Mouse (Mus musculus) kidney, postnatal 4 days (tissue): Measurements from ENCODE around the gene Ghsr.
"Not testable (repeated sequence)": the region's sequence is repeated elsewhere in the genome, so short reads cannot be mapped to it uniquely, and the experiment has no call there.

ENCODE experiments used
- DNase-seq, 2 experiments: peaks; one replicate each; pipeline ENCODE4 v3.0.0; 2021; ENCODE audit warnings: mixed read lengths in 2 of 2

The Ghsr gene

GRCm38 (mm10) chr3:27371276-27371621 is at the start of gene Ghsr:
TSS of gene Ghsr (plus strand) at chr3:27371351.
- no peak for DNase-seq

- DNase-seq = no peak
Observed at GRCm38 (mm10) chr3:27322591-27322990, 48.6 kb upstream of the Ghsr start.

GRCm38 (mm10) chr3:27323551-27323950 is 47.6 kb upstream of the Ghsr start:
- peak in 1 of 2 experiments; percentile 22 for DNase-seq

GRCm38 (mm10) chr3:27326633-27327191 is 44.4 kb upstream of the Ghsr start:
- peak; percentile 64 to 79 for DNase-seq

DNA sequence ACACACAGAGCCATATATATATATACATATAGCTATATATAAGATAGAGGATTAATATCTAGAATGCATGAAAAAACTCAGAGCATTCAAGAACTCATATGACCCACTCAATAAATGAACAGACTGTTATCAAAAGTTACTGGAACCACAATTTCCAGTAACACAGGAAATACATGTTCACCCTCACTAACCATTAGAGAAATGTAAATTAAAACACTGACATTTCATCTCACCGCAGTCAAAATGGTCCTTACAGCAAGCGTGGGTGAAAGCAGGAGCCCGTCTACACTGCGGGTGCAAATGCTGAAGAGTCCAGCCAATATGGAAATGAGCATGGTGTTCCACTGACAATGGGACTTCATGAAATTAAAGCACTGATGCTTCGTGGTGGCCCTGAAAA is 40.4 kb upstream of the Ghsr start:
- no peak for DNase-seq

- peak; percentile 78 to 81 for DNase-seq
Observed at GRCm38 (mm10) chr3:27338437-27338836, 32.7 kb upstream of the Ghsr start.

DNA sequence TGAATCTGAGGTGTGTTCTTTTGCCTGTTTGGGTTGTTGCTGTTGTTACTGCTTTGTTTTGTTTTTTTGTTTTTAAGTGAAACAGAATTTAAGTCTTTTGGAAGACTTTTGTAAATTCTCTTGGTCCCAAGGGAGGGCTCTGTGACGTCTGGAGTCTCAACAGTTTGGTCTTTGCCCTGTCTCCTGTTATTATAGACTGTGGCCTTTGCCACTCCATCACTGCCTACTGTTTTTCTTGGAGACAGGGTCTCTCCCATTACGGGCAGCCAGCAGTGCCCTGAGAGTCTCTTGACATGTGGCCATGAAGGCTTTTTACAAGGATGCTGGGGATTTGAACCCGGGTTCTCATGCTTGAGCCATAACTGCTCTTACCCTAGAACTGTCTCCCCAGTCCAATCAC is 32.3 kb upstream of the Ghsr start:
- DNase-seq = no peak

DNA sequence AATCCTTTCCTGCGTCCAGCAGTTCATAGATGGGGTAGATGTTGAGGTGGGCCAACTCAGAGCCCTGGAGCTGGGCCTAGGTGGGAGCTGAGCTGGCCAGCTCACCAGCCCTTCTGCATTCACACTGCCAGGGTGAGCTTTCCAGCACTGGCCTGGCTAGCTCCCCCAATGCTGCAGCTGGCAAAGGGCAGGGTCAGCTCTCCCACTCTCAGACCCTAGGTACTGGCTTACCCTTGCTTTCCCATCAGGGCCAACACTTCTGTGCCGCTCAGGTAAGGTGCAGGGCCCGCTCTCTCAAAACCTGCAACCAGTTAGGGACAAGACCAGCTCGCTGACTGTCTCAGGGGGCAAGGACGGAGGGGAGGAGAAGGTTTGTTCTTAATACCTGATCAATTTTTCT is 30.4 kb upstream of the Ghsr start:
- no peak for DNase-seq

DNA sequence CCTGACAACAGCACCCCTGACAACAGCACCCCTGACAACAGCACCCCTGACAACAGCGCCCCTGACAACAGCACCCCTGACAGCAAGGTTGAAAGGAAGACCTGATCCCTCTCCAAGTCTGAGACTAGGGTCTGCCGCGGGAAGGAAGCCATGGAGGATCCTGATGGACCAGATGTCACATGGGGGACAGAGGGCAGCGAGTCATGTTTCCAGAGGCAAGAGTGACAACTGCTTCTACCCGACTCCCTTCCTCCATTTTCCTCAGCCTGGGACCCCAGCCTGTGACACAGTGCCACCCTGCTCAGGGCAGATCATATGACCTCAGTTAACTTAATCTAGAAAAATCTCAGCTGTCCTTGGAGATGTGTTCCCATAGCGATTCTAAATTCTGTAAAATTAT is 28.7 kb upstream of the Ghsr start:
- DNase-seq = no peak

DNA sequence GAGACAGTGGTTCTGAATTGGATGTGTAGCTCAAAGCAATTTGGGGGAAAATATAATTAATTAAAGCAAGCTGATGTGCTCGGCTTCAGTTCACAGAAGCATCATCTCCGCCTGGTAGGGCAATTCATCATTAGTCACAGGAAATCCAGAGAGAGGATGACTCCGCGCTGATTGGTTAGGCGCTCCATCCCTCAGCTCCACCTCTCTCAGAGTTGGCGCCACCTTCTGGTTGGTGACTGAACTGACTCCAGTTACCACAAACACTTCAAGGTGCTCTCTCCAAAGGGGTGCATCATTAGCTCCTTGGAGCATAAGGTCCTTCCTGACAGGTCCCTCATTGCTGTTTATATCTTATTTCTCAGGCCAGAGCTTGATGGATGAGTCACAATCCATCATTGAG is 25.6 kb upstream of the Ghsr start:
- peak; percentile 63 to 66 for DNase-seq

DNA sequence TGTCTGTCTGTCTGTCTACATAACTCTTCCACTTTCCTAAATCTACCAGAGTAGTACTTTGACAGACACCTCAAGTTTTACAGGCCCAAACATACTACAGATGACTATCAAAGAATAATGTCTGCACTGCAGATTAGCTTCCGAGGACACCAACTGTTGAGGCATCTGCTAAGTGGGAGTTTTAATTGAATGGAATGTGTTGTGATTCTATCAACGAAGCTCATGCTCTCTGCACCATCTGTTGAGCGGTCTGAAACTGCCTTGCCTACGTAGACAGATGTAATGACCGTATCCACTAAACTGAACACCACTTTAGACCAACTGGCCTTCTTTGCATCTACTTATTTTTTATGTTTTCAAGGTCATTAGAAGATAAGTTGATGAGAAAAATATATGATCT is 22.7 kb upstream of the Ghsr start:
- DNase-seq = no peak

DNA sequence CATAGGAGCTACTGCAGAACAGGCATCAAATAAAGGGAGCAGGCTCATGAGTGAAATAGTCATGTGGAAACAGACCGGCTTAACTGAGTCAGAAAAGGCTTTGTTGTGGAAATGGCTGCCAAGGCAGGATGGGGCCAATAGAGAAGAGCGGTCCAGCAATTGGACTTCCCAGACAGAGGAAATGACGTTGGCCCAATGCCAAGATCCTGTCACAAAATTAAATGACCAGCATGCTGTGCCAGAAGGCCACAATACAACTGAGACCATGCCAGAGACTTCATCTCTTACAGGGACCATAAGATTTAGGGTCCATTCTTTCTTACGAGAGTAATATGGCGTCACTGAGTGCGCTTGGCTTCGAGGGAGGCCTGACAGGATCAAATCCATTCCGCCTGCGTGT is 20.0 kb upstream of the Ghsr start:
- peak; percentile 77 to 83 for DNase-seq

GRCm38 (mm10) chr3:27359100-27359720 is 11.9 kb upstream of the Ghsr start:
- no peak for DNase-seq

GRCm38 (mm10) chr3:27370125-27370524 is 1.0 kb upstream of the Ghsr start:
- DNase-seq = peak; percentile 91

GRCm38 (mm10) chr3:27370582-27371275 is 422 bp upstream of the Ghsr start:
- no peak for DNase-seq

GRCm38 (mm10) chr3:27371725-27372650 is 837 bp downstream of the Ghsr start:
- no peak for DNase-seq

GRCm38 (mm10) chr3:27374396-27374795 is 3.2 kb downstream of the Ghsr start:
- no peak for DNase-seq

- no peak for DNase-seq
Observed at GRCm38 (mm10) chr3:27377935-27378334, 6.8 kb downstream of the Ghsr start.

GRCm38 (mm10) chr3:27384836-27385235 is 13.7 kb downstream of the Ghsr start:
- no peak for DNase-seq

GRCm38 (mm10) chr3:27389923-27390322 is 18.8 kb downstream of the Ghsr start:
- no peak for DNase-seq

DNA sequence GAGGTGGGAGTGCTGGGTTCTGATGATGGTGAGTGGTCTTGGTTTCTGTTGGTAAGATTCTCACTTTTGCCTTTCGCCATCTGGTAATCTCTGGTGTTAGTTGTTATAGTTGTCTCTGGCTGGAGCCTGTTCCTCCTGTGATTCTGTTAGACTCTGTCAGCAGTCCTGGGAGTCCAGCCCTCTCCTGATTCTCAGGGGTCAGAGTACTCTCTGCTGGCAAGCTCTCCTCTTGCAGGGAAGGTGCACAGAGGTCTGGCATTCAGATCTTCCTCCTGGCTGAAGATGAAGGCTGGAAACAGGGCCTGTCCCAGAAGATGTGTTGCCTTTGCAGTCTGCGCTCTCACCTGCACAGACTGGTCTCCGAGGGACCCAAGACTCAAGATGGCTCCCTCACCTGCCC is 29.8 kb downstream of the Ghsr start:
- not testable (repeated sequence) for DNase-seq

DNA sequence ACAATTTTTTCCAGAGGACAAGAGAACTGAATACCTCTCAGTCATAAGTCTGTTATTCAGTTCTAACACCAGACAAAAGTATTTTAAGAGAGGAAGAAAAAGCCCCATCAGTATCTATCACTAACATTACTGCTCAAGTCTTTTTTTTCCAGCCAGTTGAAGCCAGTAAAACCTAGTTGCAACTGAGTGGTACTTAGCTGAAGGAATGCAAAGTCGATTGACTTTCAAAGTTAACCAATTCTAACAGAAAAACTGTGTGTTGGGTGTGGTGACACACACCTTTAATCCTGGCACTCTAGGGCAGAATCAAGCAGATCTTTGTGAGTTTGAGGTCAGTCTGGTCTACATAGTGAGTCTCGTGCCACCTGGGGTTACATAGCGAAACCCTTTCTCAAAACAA is 35.3 kb downstream of the Ghsr start:
- DNase-seq = no peak

- DNase-seq = no peak
Observed at GRCm38 (mm10) chr3:27408564-27408963, 37.4 kb downstream of the Ghsr start.
